Mouse (Mus musculus): ENCODE data around the gene Inmt. TPM values are rescaled to one million over a fixed set of nuclear protein-coding genes. Genes with fewer than 3 reads are reported as not detected.

The Inmt gene
- 0.15 and 0.24 TPM in 2 replicates for polyA plus RNA-seq (2015; fragmentation: Nextera tagmentation; extraction: Ambion mirVana)

GRCm38 (mm10) chr6:55174741-55175181, at the start of gene Inmt:
Gene Inmt, minus strand, starts transcription at chr6:55175043.
- 61% methylated on average over 1 of the region's 1 CpGs for WGBS
- no peak for ATAC-seq (ENCODE audit: borderline replicate concordance, extremely low read depth, low FRiP score, low TSS enrichment)
- no peak within 1 kb of the TSS for H3K27ac ChIP-seq

GRCm38 (mm10) chr6:55223986-55224385, 49.1 kb upstream of the Inmt start:
- H3K4me1 ChIP-seq = no peaks in the 10 kb centered on the region
- H3K36me3 ChIP-seq = peaks cover 14% of the 10 kb centered on the region
- H3K27me3 ChIP-seq = no peaks in the 10 kb centered on the region
- no peak overlapping the region for H3K4me2 ChIP-seq
- no peak overlapping the region for H3K4me3 ChIP-seq
- WGBS = 89% methylated on average over 8 of the region's 8 CpGs
- no peak overlapping the region for H3K9ac ChIP-seq
- H3K27ac ChIP-seq = no peak overlapping the region
- no peaks in the 10 kb centered on the region for H3K9me3 ChIP-seq
- ATAC-seq (ENCODE audit: borderline replicate concordance, extremely low read depth, low FRiP score, low TSS enrichment) = no peak

More at GRCm38 (mm10) chr6:55174741-55175181, at the start of gene Inmt:
- H3K36me3 ChIP-seq = no peaks in the 10 kb centered on the region
- no peaks in the 10 kb centered on the region for H3K9me3 ChIP-seq
- peaks cover 12% of the 10 kb centered on the region; the same call in 1 of the 2 replicates for H3K4me1 ChIP-seq
- H3K27me3 ChIP-seq = no peaks in the 10 kb centered on the region
- no peak within 1 kb of the TSS for H3K4me2 ChIP-seq
- H3K4me3 ChIP-seq = no peak within 1 kb of the TSS
- no peak within 1 kb of the TSS for H3K9ac ChIP-seq

- 91% methylated on average over 9 of the region's 9 CpGs for WGBS
- no peak for ATAC-seq (ENCODE audit: borderline replicate concordance, extremely low read depth, low FRiP score, low TSS enrichment)
Observed at GRCm38 (mm10) chr6:55218232-55218631, 43.4 kb upstream of the Inmt start.

GRCm38 (mm10) chr6:55214541-55214940, 39.7 kb upstream of the Inmt start:
- no peak overlapping the region for H3K27ac ChIP-seq
- peaks cover 14% of the 10 kb centered on the region; the same call in 1 of the 2 replicates for H3K36me3 ChIP-seq
- no peak overlapping the region for H3K9ac ChIP-seq
- peaks cover 11% of the 10 kb centered on the region; the same call in 1 of the 2 replicates for H3K4me1 ChIP-seq
- no peak overlapping the region for H3K4me3 ChIP-seq
- 50% methylated on average over 3 of the region's 3 CpGs for WGBS
- H3K27me3 ChIP-seq = no peaks in the 10 kb centered on the region
- no peaks in the 10 kb centered on the region for H3K9me3 ChIP-seq
- H3K4me2 ChIP-seq = no peak overlapping the region
- ATAC-seq (ENCODE audit: borderline replicate concordance, extremely low read depth, low FRiP score, low TSS enrichment) = peak; percentile 61; the same call in 1 of the 2 replicates

More at GRCm38 (mm10) chr6:55218232-55218631, 43.4 kb upstream of the Inmt start:
- H3K9me3 ChIP-seq = no peaks in the 10 kb centered on the region
- H3K4me1 ChIP-seq = no peaks in the 10 kb centered on the region
- no peak overlapping the region for H3K9ac ChIP-seq
- no peak overlapping the region for H3K27ac ChIP-seq
- no peak overlapping the region for H3K4me2 ChIP-seq
- H3K27me3 ChIP-seq = no peaks in the 10 kb centered on the region
- peaks cover 14% of the 10 kb centered on the region; the same call in 1 of the 2 replicates for H3K36me3 ChIP-seq
- no peak overlapping the region for H3K4me3 ChIP-seq

GRCm38 (mm10) chr6:55210423-55211365, 35.9 kb upstream of the Inmt start:
- 54% methylated on average over 15 of the region's 15 CpGs for WGBS
- H3K4me3 ChIP-seq = no peak overlapping the region

GRCm38 (mm10) chr6:55207786-55208185, 32.9 kb upstream of the Inmt start:
- H3K9ac ChIP-seq = no peak overlapping the region
- H3K9me3 ChIP-seq = no peaks in the 10 kb centered on the region
- no peaks in the 10 kb centered on the region for H3K36me3 ChIP-seq
- H3K4me1 ChIP-seq = peaks cover 24% of the 10 kb centered on the region
- H3K4me3 ChIP-seq = no peak overlapping the region
- no peak for ATAC-seq (ENCODE audit: borderline replicate concordance, extremely low read depth, low FRiP score, low TSS enrichment)
- H3K27ac ChIP-seq = no peak overlapping the region
- H3K4me2 ChIP-seq = no peak overlapping the region
- H3K27me3 ChIP-seq = no peaks in the 10 kb centered on the region
- WGBS = 74% methylated on average over 8 of the region's 8 CpGs

More at GRCm38 (mm10) chr6:55210423-55211365, 35.9 kb upstream of the Inmt start:
- Histone ChIP-seq H3K36me3 (no peaks in the 10 kb centered on the region), H3K4me1 (peaks cover 11% of the 10 kb centered on the region; the same call in 1 of the 2 replicates), H3K4me2 (no peak overlapping the region), H3K9ac (no peak overlapping the region), H3K9me3 (no peaks in the 10 kb centered on the region), H3K27ac (peak overlapping the region; percentile 16; the same call in 1 of the 2 replicates), H3K27me3 (no peaks in the 10 kb centered on the region)
- no peak for ATAC-seq (ENCODE audit: borderline replicate concordance, extremely low read depth, low FRiP score, low TSS enrichment)

GRCm38 (mm10) chr6:55203931-55204330, 29.1 kb upstream of the Inmt start:
- Histone ChIP-seq H3K4me1 (peaks cover 15% of the 10 kb centered on the region), H3K9me3 (no peaks in the 10 kb centered on the region), H3K27ac (peak overlapping the region; percentile 94), H3K4me3 (peak overlapping the region; percentile 61), H3K36me3 (no peaks in the 10 kb centered on the region), H3K9ac (peak overlapping the region; percentile 52), H3K27me3 (no peaks in the 10 kb centered on the region), H3K4me2 (peak overlapping the region; percentile 79)
- 64% methylated on average over 3 of the region's 3 CpGs for WGBS
- ATAC-seq (ENCODE audit: borderline replicate concordance, extremely low read depth, low FRiP score, low TSS enrichment) = peak; percentile 32; the same call in 1 of the 2 replicates

GRCm38 (mm10) chr6:55202913-55203910, 28.4 kb upstream of the Inmt start, which contains the start of gene Mindy4:
Gene Mindy4, plus strand, starts transcription at chr6:55203383.
- H3K4me3 ChIP-seq = peak within 1 kb of the TSS; percentile 61
- H3K36me3 ChIP-seq = no peaks in the 10 kb centered on the region
- H3K4me1 ChIP-seq = peaks cover 15% of the 10 kb centered on the region
- H3K27me3 ChIP-seq = no peaks in the 10 kb centered on the region
- 4% methylated on average over 32 of the region's 33 CpGs for WGBS
- peak within 1 kb of the TSS; percentile 52 for H3K9ac ChIP-seq
- H3K27ac ChIP-seq = peak within 1 kb of the TSS; percentile 94
- peak within 1 kb of the TSS; percentile 79 for H3K4me2 ChIP-seq
- H3K9me3 ChIP-seq = no peaks in the 10 kb centered on the region
- ATAC-seq (ENCODE audit: borderline replicate concordance, extremely low read depth, low FRiP score, low TSS enrichment) = peak; percentile 95

GRCm38 (mm10) chr6:55199047-55199446, 24.2 kb upstream of the Inmt start:
- 75% methylated on average over 3 of the region's 3 CpGs for WGBS
- Histone ChIP-seq H3K9me3 (no peaks in the 10 kb centered on the region), H3K27me3 (no peaks in the 10 kb centered on the region), H3K9ac (no peak overlapping the region), H3K4me3 (no peak overlapping the region), H3K27ac (no peak overlapping the region), H3K4me1 (peaks cover 10% of the 10 kb centered on the region), H3K36me3 (no peaks in the 10 kb centered on the region), H3K4me2 (no peak overlapping the region)
- no peak for ATAC-seq (ENCODE audit: borderline replicate concordance, extremely low read depth, low FRiP score, low TSS enrichment)

- WGBS = 91% methylated on average over 3 of the region's 3 CpGs
- Histone ChIP-seq H3K36me3 (no peaks in the 10 kb centered on the region), H3K9ac (no peak overlapping the region), H3K4me2 (no peak overlapping the region), H3K27me3 (no peaks in the 10 kb centered on the region), H3K9me3 (no peaks in the 10 kb centered on the region), H3K4me1 (no peaks in the 10 kb centered on the region), H3K4me3 (no peak overlapping the region), H3K27ac (no peak overlapping the region)
- no peak for ATAC-seq (ENCODE audit: borderline replicate concordance, extremely low read depth, low FRiP score, low TSS enrichment)
Observed at GRCm38 (mm10) chr6:55193171-55193570, 18.3 kb upstream of the Inmt start.

- Histone ChIP-seq H3K27me3 (no peaks in the 10 kb centered on the region), H3K4me3 (no peak overlapping the region), H3K9ac (no peak overlapping the region), H3K36me3 (no peaks in the 10 kb centered on the region), H3K4me1 (no peaks in the 10 kb centered on the region), H3K4me2 (no peak overlapping the region), H3K9me3 (no peaks in the 10 kb centered on the region), H3K27ac (no peak overlapping the region)
- 42% methylated on average over 4 of the region's 4 CpGs for WGBS
- ATAC-seq (ENCODE audit: borderline replicate concordance, extremely low read depth, low FRiP score, low TSS enrichment) = no peak
Observed at GRCm38 (mm10) chr6:55191537-55191936, 16.7 kb upstream of the Inmt start.

Measured in lung, embryonic 15.5 days (tissue).